Mouse (Mus musculus): ENCODE results near the gene Tnfsf13. TPM values are rescaled to one million over a fixed set of nuclear protein-coding genes. Genes with fewer than 3 reads are reported as not detected.

Tnfsf13 gene
- total RNA-seq, 2 experiments from 2014 or later: 0.64 to 1.1 TPM

DNA sequence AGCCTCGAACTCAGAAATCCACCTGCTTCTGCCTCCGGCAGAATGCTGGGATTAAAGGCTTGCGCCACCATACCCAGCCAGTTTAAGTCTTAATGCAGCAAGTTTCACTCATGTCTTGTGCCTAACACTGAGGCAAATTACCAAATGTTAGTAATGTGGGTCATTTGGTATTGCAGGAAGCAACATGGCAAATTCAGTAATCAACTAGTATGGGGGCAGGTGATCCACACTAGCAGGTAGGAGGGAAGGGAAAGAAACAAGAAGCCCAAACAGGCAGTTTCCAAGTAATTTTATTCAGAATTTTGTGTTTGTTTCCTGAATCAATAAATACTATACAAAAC, 18.9 kb downstream of the Tnfsf13 start:
- TF ChIP-seq CTCF (IDR thresholded peaks at IDR 0.05): no peak
- Histone ChIP-seq H3K27ac (no peak overlapping the region), H3K4me3 (no peak overlapping the region)
- DNase-seq: no peak
- intact Hi-C loops (cut with DNase I): loop anchor here (10.0 kb wide), 1 partner anchor 328 kb away; the partner anchor contains the start of genes Gabarap and Phf23

DNA sequence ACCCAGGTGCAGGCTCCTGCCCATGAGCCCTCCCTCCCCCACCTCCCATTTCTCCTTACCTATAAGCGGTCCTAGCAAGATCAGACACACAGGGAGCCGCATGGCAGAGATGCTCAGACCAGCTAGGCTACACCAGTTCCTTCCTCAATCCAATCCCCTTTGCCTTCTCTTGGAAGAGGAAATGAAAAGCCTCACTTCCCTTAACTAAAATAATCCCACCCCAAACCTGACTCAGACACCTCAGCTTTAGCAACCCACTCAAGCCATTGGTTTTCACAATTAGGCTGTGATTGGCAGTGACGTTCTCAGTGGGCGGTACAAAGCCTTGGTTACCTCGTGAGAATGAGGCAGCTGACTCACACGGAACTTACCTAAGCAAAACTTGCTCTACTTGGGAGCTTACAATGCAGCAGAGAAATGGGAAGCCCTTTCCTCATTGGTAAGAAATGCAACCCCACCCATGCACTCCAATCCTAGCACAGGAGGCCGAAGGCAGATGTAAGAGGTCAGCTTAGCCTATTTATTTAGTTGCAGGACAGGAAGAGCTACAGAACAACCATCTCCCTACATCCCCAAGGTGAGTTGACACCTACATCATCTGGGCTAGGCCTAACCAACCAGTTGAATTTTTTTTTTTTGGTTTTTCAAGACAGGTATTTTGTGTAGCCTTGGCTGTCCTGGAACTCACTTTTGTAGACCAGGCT, 19.5 kb downstream of the Tnfsf13 start, which contains the start of gene Cd68:
Gene Cd68, minus strand, starts transcription at position 193 of the 704 bp plus-strand sequence.
- peak; percentile 61 for DNase-seq
- H3K27ac ChIP-seq: peak within 1 kb of the TSS; percentile 16; the same call in 1 of the 2 replicates
- intact Hi-C loops (cut with DNase I): loop anchor here (10.0 kb wide), 1 partner anchor 329 kb away; the partner anchor contains the start of genes Gabarap and Phf23
- peak within 1 kb of the TSS; percentile 41 for H3K4me3 ChIP-seq
- TF ChIP-seq CTCF (IDR thresholded peaks at IDR 0.05): no peak

DNA sequence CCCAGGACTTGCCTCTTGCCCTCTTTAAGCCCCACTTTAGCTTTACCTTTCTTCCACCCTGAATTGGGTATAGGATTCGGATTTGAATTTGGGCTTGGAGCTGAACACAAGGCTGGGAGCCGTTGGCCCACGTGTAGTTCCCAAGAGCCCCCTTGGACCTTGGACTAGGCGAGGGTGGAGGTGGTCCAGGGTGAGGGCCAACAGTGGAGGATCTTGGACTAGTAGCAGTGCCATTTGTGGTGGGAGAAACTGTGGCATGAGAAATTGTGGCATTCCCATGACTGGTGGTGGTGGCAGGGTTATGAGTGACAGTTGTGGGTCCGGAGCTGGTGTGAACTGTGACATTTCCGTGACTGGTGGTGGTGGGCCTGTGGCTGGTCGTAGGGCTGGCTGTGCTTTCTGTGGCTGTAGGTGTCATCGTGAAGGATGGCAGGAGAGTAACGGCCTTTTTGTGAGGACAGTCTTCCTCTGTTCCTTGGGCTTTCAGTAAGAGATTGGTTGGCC, 20.1 kb downstream of the Tnfsf13 start:
- H3K4me3 ChIP-seq: peak overlapping the region; percentile 41
- DNase-seq: no peak
- no peak for TF ChIP-seq CTCF (IDR thresholded peaks at IDR 0.05)
- intact Hi-C loops (cut with DNase I): loop anchor here (10.0 kb wide), 1 partner anchor 329 kb away; the partner anchor contains the start of genes Gabarap and Phf23
- H3K27ac ChIP-seq: peak overlapping the region; percentile 16; the same call in 1 of the 2 replicates

GRCm38 (mm10) chr11:69664841-69665240, 20.7 kb downstream of the Tnfsf13 start:
- TF ChIP-seq CTCF (IDR thresholded peaks at IDR 0.05): no peak
- 0 out of 2 replicates have a peak overlapping the region, but pooled peaks have one; percentile 41 for H3K4me3 ChIP-seq
- H3K27ac ChIP-seq: peak overlapping the region; percentile 97
- intact Hi-C loops (cut with DNase I): loop anchor here (10.0 kb wide), 1 partner anchor 330 kb away; the partner anchor contains the start of genes Gabarap and Phf23
- no peak for DNase-seq

- Histone ChIP-seq H3K27ac (peak overlapping the region; percentile 97), H3K4me3 (no peak overlapping the region; the same call in 1 of the 2 replicates)
- DNase-seq: peak; percentile 34
- TF ChIP-seq CTCF (IDR thresholded peaks at IDR 0.05): no peak
- intact Hi-C loops (cut with DNase I): loop anchor here (2.0 to 10.0 kb wide), 2 partner anchors 83 to 331 kb away; partner anchors contain the start of genes Gabarap, Phf23, Trp53 and Wrap53
These were observed 21.8 kb downstream of the Tnfsf13 start for GRCm38 (mm10) chr11:69663795-69664194.

- peak overlapping the region; percentile 97 for H3K27ac ChIP-seq
- DNase-seq: peak; percentile 45
- TF ChIP-seq CTCF (IDR thresholded peaks at IDR 0.05): no peak
- peak overlapping the region; percentile 88 for H3K4me3 ChIP-seq
- intact Hi-C loops (cut with DNase I): loop anchor here (2.0 to 10.0 kb wide), 2 partner anchors 82 to 332 kb away; partner anchors contain the start of genes Gabarap, Phf23, Trp53 and Wrap53
These were observed 22.5 kb downstream of the Tnfsf13 start for GRCm38 (mm10) chr11:69662967-69663671.

GRCm38 (mm10) chr11:69662213-69662966, 23.2 kb downstream of the Tnfsf13 start, which contains the start of gene Mpdu1:
Gene Mpdu1 (minus strand): TSS chr11:69662642.
- intact Hi-C loops (cut with DNase I): loop anchor here (2.0 to 10.0 kb wide), 2 partner anchors 82 to 332 kb away; partner anchors contain the start of genes Gabarap, Phf23, Trp53 and Wrap53

DNA sequence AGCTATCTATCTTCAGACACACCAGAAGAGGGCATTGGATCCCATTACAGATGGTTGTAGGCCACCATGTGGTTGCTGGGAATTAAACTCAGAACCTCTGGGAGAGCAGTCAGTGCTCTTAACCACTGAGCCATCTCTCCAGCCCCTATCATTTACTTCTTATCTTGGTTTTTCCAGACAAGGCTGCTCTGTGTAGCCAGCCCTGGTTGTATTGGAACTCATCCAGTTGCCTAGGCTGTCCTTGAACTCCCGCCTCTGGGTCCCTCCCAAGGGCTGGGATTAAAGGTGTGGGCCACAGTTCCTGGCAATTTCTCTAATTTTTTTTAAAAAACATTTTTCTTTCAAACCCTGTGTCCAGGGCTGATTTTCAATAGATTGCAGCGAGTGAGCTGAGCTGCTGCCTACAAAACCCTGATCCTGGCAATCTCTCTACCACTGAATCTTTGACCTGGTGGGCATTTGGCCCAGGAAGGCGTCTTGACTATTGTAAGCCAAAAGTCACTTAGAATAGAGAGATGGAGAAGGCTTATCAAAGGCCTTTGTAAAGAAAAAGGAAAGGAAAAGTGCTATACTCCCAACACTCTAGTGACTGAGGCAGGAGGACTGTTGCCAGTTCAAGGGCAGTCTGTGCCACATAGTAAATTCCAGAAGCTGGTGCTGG, 24.2 kb downstream of the Tnfsf13 start:
- Histone ChIP-seq H3K27ac (peak overlapping the region; percentile 97), H3K4me3 (peak overlapping the region; percentile 88)
- no peak for DNase-seq
- TF ChIP-seq CTCF (IDR thresholded peaks at IDR 0.05): no peak
- intact Hi-C loops (cut with DNase I): loop anchor here (10.0 kb wide), 1 partner anchor 333 kb away; the partner anchor contains the start of genes Gabarap and Phf23

More at GRCm38 (mm10) chr11:69662213-69662966, 23.2 kb downstream of the Tnfsf13 start, which contains the start of gene Mpdu1:
- peak; percentile 41 for TF ChIP-seq CTCF (IDR thresholded peaks at IDR 0.05)
- peak within 1 kb of the TSS; percentile 97 for H3K27ac ChIP-seq
- DNase-seq: peak; percentile 95
- H3K4me3 ChIP-seq: peak within 1 kb of the TSS; percentile 88

GRCm38 (mm10) chr11:69657462-69657881, 28.1 kb downstream of the Tnfsf13 start:
- Histone ChIP-seq H3K27ac (no peak overlapping the region), H3K4me3 (no peak overlapping the region)
- TF ChIP-seq CTCF (IDR thresholded peaks at IDR 0.05): no peak
- no peak for DNase-seq
- intact Hi-C loops (cut with DNase I): loop anchor here (2.0 kb wide), 1 partner anchor 29 kb away; no protein-coding TSS in a partner anchor

DNA sequence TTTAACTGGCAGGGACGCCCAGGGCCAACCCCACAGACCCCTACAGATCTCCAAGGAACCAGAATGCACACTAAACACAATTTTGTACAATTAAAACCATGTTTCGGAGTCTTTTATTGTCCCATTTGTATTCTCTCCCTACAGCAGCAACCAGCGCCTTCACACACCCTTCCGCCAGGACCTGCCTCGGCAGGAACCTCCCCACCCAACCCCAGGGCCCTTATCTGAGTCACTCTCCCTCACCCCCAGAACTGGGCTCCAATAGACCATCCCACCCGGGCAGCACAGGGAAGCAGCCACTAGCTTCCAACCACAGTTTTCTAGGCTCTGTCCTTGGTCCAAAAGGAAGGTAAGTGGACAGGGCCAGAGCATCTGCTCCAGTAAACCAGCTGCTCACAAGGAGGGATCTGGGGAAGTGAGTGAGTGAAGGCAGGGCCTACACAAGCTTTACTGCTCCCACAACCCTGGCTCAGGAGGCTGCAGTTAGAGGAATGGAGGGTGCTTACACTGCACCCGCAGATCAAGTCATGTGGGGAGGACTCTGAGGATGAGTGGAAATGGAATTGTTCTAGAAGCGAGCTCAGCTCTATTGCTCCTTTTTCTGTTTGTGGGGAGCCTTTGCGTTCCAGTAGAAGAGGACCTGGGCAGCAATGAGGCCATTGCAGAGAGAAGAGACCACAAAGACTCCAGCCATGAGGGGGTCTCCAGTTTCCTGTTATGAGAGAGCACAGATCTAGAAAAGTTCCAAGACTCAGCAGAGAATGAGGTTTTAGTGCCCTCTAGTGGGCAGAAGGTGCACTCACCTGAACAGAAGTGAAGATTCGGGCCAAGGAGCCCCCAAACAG, 28.7 kb downstream of the Tnfsf13 start:
- peak; percentile 90 for TF ChIP-seq CTCF (IDR thresholded peaks at IDR 0.05)
- Histone ChIP-seq H3K4me3 (no peak overlapping the region), H3K27ac (peak overlapping the region; percentile 38; the same call in 1 of the 2 replicates)
- intact Hi-C loops (cut with DNase I): loop anchor here (2.0 kb wide), 1 partner anchor 28 kb away; no protein-coding TSS in a partner anchor
- DNase-seq: peak; percentile 43
